Mouse (Mus musculus) retina, postnatal 1 day (tissue): Measurements from ENCODE around the gene Vwa8.

Experiments
- DNase-seq: peaks from one replicate; pipeline ENCODE4 v3.0.0-alpha.2; 2012

Vwa8 gene

GRCm38 (mm10) chr14:79106655-79107515, 258.0 kb downstream of the Vwa8 start:
- DNase-seq = peak; percentile 93

DNA sequence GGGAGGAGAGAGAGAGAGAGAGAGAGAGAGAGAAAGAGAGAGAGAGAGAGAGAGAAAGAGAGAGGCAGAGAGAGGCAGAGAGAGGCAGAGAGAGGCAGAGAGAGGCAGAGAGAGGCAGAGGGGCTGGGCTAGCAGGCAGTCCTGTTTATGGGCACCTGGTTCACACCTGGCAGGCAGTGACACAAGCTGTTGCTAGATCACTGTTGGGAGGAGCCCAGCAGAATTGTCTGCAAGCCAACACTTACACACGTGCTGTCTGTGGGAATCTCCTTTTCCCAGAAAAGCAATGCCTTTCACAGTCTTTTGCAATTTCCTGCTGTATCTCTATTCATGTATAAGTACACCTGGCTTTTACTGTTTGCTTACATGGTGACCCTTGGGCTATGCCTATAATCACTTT, 260.5 kb downstream of the Vwa8 start:
- DNase-seq = no peak

GRCm38 (mm10) chr14:79110012-79110411, 261.2 kb downstream of the Vwa8 start:
- DNase-seq = no peak

- no peak for DNase-seq
These were observed 263.2 kb downstream of the Vwa8 start for GRCm38 (mm10) chr14:79112050-79112449.

DNA sequence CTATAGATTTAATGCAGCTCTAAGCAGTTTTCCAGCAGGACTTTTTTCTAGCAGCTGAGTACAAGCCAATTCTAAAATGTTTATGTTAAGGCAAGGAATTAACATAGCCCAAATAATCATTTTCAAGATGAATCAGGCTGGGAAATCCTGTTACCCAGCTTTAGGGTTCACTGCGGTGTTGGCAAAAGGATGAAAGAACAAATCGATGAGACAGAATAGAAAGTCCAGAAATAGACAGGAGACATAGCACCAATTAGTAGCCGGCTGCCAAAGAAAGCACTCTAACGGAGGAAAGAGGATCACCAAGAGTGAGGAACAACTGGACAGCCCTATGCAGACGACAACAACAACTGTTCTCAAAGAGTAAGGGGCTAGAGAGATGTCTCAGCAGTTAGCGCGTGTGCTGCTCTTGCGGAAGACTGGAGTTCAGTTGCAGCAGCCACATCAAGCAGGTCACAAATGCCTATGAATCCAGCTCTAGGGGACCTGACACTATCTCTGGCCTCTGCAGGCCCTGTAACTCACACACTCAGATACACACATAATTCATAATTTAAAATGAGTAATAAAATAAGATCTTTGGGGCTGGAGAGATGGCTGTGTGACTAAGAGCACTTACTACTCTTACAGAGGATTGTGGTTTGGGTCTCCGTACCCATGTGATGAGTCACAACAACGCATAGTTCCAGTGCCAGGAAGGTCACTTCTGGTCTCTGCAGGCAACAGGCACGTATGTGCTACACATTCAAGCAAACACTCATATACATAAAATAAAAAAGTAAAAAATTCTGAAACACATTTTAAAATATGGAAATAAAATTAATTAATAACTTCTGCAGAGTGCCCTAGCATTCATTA, 265.9 kb downstream of the Vwa8 start:
- DNase-seq = no peak

- DNase-seq = no peak
These were observed 269.6 kb downstream of the Vwa8 start for GRCm38 (mm10) chr14:79118457-79118856.

- DNase-seq = no peak
These were observed 270.5 kb downstream of the Vwa8 start for GRCm38 (mm10) chr14:79119354-79119753.

GRCm38 (mm10) chr14:79120681-79121080, 271.8 kb downstream of the Vwa8 start:
- no peak for DNase-seq

GRCm38 (mm10) chr14:79123466-79123865, 274.6 kb downstream of the Vwa8 start:
- no peak for DNase-seq

DNA sequence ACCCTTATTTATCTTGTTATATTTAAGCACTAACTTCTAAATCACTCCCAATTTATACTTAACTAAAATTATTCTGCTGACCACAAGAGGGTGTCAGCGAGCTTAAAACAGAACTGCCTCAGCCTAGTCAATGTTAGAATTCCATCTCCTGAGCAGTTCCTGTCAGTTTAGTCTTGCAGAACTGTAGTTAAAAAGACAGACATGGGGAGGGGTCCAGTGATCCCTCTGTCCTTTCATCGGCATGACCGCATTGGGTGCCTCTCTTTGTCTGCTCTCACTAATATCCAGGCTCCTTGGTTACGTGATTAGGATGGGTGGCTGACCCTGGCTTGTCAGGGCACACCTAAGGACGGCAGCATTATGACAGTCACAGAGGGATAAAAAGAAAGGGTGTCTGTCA, 275.8 kb downstream of the Vwa8 start:
- peak; percentile 71 for DNase-seq

DNA sequence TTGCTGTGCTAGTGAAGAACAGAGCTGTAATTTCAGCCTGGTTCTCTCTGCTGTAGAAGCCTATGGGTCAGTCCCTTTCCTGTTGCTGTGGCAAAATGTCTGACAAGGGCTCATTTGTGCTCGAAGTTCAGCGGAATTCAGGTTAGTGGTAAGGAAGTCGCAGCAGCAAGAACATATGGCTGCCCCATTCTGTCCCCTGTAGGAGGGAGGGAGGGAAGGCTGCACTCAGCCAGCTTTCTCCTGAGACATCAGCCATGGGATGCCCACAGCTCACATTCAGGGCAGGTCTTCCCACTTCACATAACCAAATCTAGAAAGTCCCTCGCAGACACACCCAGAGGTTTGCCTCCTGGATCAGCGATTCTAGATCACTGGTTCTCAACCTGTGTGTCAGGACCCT, 277.3 kb downstream of the Vwa8 start:
- DNase-seq = no peak

GRCm38 (mm10) chr14:79134891-79135334, 286.1 kb downstream of the Vwa8 start:
- DNase-seq = peak; percentile 69

DNA sequence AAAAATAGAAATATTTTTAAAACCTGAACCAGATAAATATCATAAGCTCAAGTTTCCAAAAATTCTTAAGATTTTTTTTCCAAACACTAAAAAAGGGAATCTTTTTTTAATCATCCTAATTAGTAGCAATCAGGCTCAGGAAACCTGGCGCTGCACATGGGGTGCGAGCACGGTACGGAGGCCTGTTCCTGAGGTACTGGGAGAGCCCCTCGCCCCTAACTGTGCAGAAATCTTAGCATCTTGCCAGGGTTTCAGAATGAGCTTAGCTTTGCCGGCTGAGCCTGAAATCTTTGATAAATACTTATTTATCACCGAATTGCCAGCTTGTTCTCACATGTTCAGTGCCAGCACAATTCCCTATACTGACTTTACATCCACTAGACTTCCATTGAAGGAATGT, 286.6 kb downstream of the Vwa8 start:
- no peak for DNase-seq

DNA sequence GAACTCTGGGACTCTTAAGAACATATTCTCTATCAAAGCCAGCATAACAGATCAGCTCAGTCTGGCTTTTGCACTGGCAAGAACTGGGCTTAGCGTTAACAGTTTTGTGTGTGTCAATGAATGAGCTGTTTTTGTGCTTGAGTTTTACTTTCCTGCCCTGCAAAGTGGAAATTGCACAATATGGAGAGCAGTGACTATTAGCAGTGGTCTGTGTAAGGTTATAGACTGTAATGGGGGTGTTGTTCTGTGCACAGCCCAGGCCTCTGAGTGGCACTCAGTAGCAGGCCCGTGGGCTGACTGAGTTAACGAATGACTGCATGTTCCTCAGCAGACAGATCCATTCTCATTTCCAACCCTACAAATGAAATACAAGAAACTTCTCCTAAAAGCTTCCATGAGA, 287.7 kb downstream of the Vwa8 start:
- no peak for DNase-seq

DNA sequence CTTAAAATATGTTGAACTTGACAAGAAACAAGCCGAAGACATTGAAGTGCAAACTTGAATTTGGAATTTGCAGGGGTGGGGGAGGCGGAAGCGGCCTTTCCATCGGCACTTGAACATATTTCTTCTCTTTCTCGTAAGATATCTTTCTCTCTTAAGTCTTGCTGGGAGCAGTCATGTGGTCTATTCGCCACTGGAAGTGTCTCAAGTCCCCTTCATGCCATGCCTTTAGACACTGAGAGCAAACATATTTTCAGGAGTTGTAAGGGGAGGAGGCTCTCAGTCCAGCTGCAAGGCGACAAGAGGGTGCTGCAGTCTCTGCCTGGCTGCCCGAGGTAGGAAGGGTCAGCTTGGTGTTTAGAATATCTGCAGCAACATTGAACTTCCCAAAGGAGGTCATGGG, 288.2 kb downstream of the Vwa8 start:
- no peak for DNase-seq

DNA sequence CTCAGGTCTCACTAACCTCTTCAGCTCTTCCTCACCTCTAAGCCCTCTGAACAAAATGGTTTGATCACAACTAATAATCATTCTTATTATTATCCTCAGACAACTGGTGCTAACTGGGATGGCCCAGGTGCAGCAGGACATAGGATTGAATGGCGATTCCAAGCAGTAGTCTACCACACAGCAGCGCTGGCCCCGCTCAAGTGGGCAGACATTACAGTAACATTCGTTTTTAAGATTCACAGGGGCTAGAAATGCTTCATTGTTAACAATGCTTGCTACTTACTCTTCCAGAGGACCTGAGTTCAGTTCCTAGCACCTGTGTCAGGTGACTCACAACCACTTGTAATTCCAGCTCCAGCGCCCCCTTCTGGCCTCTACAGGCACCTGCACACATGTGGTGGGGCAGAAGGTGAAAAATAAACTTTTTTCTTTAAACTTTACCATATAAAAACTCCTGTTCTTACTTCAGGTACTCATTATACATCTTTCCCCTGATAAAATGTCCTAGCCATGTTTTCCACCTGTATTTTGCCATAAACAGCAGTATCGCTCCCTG, 290.3 kb downstream of the Vwa8 start:
- DNase-seq = no peak

GRCm38 (mm10) chr14:79139918-79140825, 291.3 kb downstream of the Vwa8 start:
- DNase-seq = peak; percentile 48

DNA sequence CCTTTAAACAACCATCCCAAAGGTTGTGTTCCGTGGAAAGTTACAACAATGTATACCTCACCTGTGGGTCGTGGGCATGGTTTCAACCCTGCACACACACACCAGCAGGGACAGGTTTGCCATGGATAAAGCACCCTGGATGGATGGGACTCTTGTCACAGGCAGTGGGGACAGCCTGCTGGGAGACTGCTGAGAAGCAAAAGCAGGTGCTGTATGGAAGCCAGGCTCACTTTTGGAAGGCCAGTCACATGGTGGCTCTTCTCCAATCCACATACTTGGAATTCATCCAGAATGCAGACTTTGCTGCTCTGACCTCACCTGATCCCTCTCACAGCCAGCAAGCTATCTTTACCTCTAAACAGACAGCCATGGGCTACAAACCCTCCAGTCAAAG, 292.0 kb downstream of the Vwa8 start:
- DNase-seq = peak; percentile 47

DNA sequence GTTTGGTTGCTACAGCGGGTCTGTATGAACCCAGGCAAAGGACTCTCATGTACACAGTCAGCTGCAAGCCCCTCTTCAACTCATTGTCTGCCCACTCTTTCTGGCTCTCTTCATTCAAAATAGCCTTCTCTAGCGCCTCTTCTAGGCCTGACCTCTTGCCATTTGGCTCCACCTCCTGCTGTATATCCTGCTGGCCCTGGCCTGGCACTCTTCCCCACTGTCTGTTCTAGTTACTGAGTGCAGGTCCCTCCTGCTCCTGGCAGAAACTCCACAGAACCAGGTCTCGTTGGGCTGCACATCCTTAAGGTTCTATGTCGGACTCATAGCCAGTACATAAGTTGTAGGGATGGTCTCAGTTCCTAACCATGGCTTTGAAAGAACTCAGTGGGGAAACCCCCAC, 293.5 kb downstream of the Vwa8 start:
- DNase-seq = no peak

DNA sequence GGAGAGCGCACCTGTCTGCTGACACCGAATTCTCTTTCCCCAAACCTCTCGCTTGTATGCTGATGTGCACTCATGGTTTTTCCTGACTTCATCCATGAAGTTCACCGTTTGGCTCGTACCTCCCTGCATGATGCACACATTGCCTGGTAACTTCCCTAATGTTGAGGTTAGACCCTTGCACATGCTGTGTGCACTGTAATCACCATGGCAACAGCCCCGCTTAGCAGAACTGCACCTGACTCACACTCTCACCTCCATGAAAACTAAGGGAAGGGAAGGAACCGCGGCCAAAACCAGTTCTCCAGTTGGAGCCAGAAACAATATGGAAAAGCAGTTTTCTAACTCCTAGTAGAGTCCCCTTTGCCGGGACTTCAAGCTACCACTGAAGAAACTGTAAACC, 294.8 kb downstream of the Vwa8 start:
- no peak for DNase-seq

GRCm38 (mm10) chr14:79144278-79145224, 295.7 kb downstream of the Vwa8 start:
- DNase-seq = no peak
